Mouse (Mus musculus): ENCODE data around the gene Acvr1b. TPM values are rescaled to one million over a fixed set of nuclear protein-coding genes. Genes with fewer than 3 reads are reported as not detected.

Acvr1b gene
- polyA plus RNA-seq, 1 experiment from 2014 or later, result 22.8 TPM

GRCm38 (mm10) chr15:101238885-101239511, 65.1 kb downstream of the Acvr1b start:
- peak overlapping the region; percentile 18 for H3K4me3 ChIP-seq
- H3K36me3 ChIP-seq, result no peaks in the 10 kb centered on the region
- H3K27ac ChIP-seq (replicated peaks), result no peak overlapping the region
- no peaks in the 10 kb centered on the region; the same call in 1 of the 2 replicates for H3K27me3 ChIP-seq
- no peak overlapping the region for H3K9ac ChIP-seq (replicated peaks)
- ATAC-seq (replicated peaks), result peak; percentile 44; the same call in 1 of the 2 replicates
- 7% methylated on average over 28 of the region's 28 CpGs for WGBS
- H3K4me2 ChIP-seq (replicated peaks), result peak overlapping the region; percentile 37
- peaks cover 23% of the 10 kb centered on the region for H3K4me1 ChIP-seq
- no peaks in the 10 kb centered on the region for H3K9me3 ChIP-seq

- no peak overlapping the region for H3K4me3 ChIP-seq
- no peaks in the 10 kb centered on the region for H3K9me3 ChIP-seq
- ATAC-seq (replicated peaks), result no peak
- 61% methylated on average over 8 of the region's 8 CpGs for WGBS
- H3K9ac ChIP-seq (replicated peaks), result no peak overlapping the region
- no peak overlapping the region for H3K4me2 ChIP-seq (replicated peaks)
- H3K27me3 ChIP-seq, result no peaks in the 10 kb centered on the region; the same call in 1 of the 2 replicates
- peaks cover 18% of the 10 kb centered on the region for H3K4me1 ChIP-seq
- no peak overlapping the region for H3K27ac ChIP-seq (replicated peaks)
- no peaks in the 10 kb centered on the region for H3K36me3 ChIP-seq
These were observed 66.0 kb downstream of the Acvr1b start for GRCm38 (mm10) chr15:101239821-101240220.

GRCm38 (mm10) chr15:101240799-101241204, 66.9 kb downstream of the Acvr1b start:
- H3K4me3 ChIP-seq, result peak overlapping the region; percentile 23; the same call in 1 of the 2 replicates
- H3K4me1 ChIP-seq, result peaks cover 10% of the 10 kb centered on the region
- no peaks in the 10 kb centered on the region for H3K9me3 ChIP-seq
- 0 out of 2 replicates have a peak overlapping the region, but pooled peaks have one; percentile 5 for H3K27ac ChIP-seq (replicated peaks)
- no peaks in the 10 kb centered on the region; the same call in 1 of the 2 replicates for H3K27me3 ChIP-seq
- peak; percentile 66 for ATAC-seq (replicated peaks)
- H3K36me3 ChIP-seq, result no peaks in the 10 kb centered on the region
- 6% methylated on average over 10 of the region's 10 CpGs for WGBS
- peak overlapping the region; percentile 43 for H3K4me2 ChIP-seq (replicated peaks)
- H3K9ac ChIP-seq (replicated peaks), result no peak overlapping the region; the same call in 1 of the 2 replicates

- H3K27ac ChIP-seq (replicated peaks), result 0 out of 2 replicates have a peak overlapping the region, but pooled peaks have one; percentile 5
- 63% methylated on average over 9 of the region's 9 CpGs for WGBS
- H3K4me1 ChIP-seq, result peaks cover 12% of the 10 kb centered on the region
- no peak overlapping the region for H3K4me3 ChIP-seq
- H3K9me3 ChIP-seq, result no peaks in the 10 kb centered on the region
- no peak overlapping the region; the same call in 1 of the 2 replicates for H3K9ac ChIP-seq (replicated peaks)
- no peak for ATAC-seq (replicated peaks)
- no peaks in the 10 kb centered on the region for H3K36me3 ChIP-seq
- peak overlapping the region; percentile 43; the same call in 1 of the 2 replicates for H3K4me2 ChIP-seq (replicated peaks)
- no peaks in the 10 kb centered on the region; the same call in 1 of the 2 replicates for H3K27me3 ChIP-seq
These were observed 67.4 kb downstream of the Acvr1b start for GRCm38 (mm10) chr15:101241236-101241635.

GRCm38 (mm10) chr15:101241853-101242252, 68.0 kb downstream of the Acvr1b start:
- H3K4me3 ChIP-seq, result no peak overlapping the region
- ATAC-seq (replicated peaks), result no peak
- no peak overlapping the region for H3K4me2 ChIP-seq (replicated peaks)
- no peaks in the 10 kb centered on the region; the same call in 1 of the 2 replicates for H3K27me3 ChIP-seq
- no peak overlapping the region for H3K9ac ChIP-seq (replicated peaks)
- no peak overlapping the region for H3K27ac ChIP-seq (replicated peaks)
- no peaks in the 10 kb centered on the region for H3K9me3 ChIP-seq
- WGBS, result 79% methylated on average over 9 of the region's 9 CpGs
- no peaks in the 10 kb centered on the region for H3K36me3 ChIP-seq
- peaks cover 13% of the 10 kb centered on the region for H3K4me1 ChIP-seq

GRCm38 (mm10) chr15:101242645-101243044, 68.8 kb downstream of the Acvr1b start:
- H3K27ac ChIP-seq (replicated peaks), result no peak overlapping the region
- ATAC-seq (replicated peaks), result no peak
- no peak overlapping the region for H3K9ac ChIP-seq (replicated peaks)
- H3K4me2 ChIP-seq (replicated peaks), result no peak overlapping the region
- H3K36me3 ChIP-seq, result no peaks in the 10 kb centered on the region
- H3K4me3 ChIP-seq, result no peak overlapping the region
- peaks cover 18% of the 10 kb centered on the region for H3K4me1 ChIP-seq
- 18% methylated on average over 8 of the region's 8 CpGs for WGBS
- H3K9me3 ChIP-seq, result no peaks in the 10 kb centered on the region
- no peaks in the 10 kb centered on the region for H3K27me3 ChIP-seq

- no peak overlapping the region for H3K4me3 ChIP-seq
- 76% methylated on average over 3 of the region's 3 CpGs for WGBS
- no peak overlapping the region for H3K4me2 ChIP-seq (replicated peaks)
- H3K36me3 ChIP-seq, result no peaks in the 10 kb centered on the region
- no peaks in the 10 kb centered on the region for H3K27me3 ChIP-seq
- peaks cover 16% of the 10 kb centered on the region for H3K4me1 ChIP-seq
- no peak overlapping the region for H3K9ac ChIP-seq (replicated peaks)
- no peak overlapping the region for H3K27ac ChIP-seq (replicated peaks)
- no peaks in the 10 kb centered on the region for H3K9me3 ChIP-seq
- ATAC-seq (replicated peaks), result no peak
These were observed 70.1 kb downstream of the Acvr1b start for GRCm38 (mm10) chr15:101244012-101244411.

GRCm38 (mm10) chr15:101246231-101247154, 72.6 kb downstream of the Acvr1b start:
- WGBS, result 3% methylated on average over 55 of the region's 56 CpGs
- H3K4me3 ChIP-seq, result peak overlapping the region; percentile 52
- no peaks in the 10 kb centered on the region for H3K27me3 ChIP-seq
- peak overlapping the region; percentile 66 for H3K4me2 ChIP-seq (replicated peaks)
- peaks cover 10% of the 10 kb centered on the region for H3K4me1 ChIP-seq
- H3K27ac ChIP-seq (replicated peaks), result peak overlapping the region; percentile 83
- peak overlapping the region; percentile 59 for H3K9ac ChIP-seq (replicated peaks)
- H3K9me3 ChIP-seq, result no peaks in the 10 kb centered on the region
- peak; percentile 99 for ATAC-seq (replicated peaks)
- H3K36me3 ChIP-seq, result no peaks in the 10 kb centered on the region

- no peaks in the 10 kb centered on the region for H3K27me3 ChIP-seq
- peak overlapping the region; percentile 66 for H3K4me2 ChIP-seq (replicated peaks)
- H3K36me3 ChIP-seq, result no peaks in the 10 kb centered on the region
- H3K4me1 ChIP-seq, result peaks cover 10% of the 10 kb centered on the region
- H3K9me3 ChIP-seq, result no peaks in the 10 kb centered on the region
- 0 out of 2 replicates have a peak overlapping the region, but pooled peaks have one; percentile 83 for H3K27ac ChIP-seq (replicated peaks)
- peak overlapping the region; percentile 52; the same call in 1 of the 2 replicates for H3K4me3 ChIP-seq
- no peak overlapping the region for H3K9ac ChIP-seq (replicated peaks)
- ATAC-seq (replicated peaks), result no peak
- 88% methylated on average over 1 of the region's 1 CpGs for WGBS
These were observed 73.3 kb downstream of the Acvr1b start for GRCm38 (mm10) chr15:101247155-101247498.

- Histone ChIP-seq H3K9me3 (no peaks in the 10 kb centered on the region), H3K27me3 (no peaks in the 10 kb centered on the region), H3K9ac (replicated peaks) (no peak overlapping the region), H3K36me3 (no peaks in the 10 kb centered on the region), H3K4me2 (replicated peaks) (no peak overlapping the region), H3K4me1 (peaks cover 10% of the 10 kb centered on the region), H3K27ac (replicated peaks) (no peak overlapping the region), H3K4me3 (no peak overlapping the region)
- no peak for ATAC-seq (replicated peaks)
- WGBS, result 71% methylated on average over 5 of the region's 5 CpGs
These were observed 74.3 kb downstream of the Acvr1b start for GRCm38 (mm10) chr15:101248029-101248710.

- 89% methylated on average over 9 of the region's 9 CpGs for WGBS
These were observed 76.4 kb downstream of the Acvr1b start for GRCm38 (mm10) chr15:101250220-101250800.

More at GRCm38 (mm10) chr15:101250220-101250800, 76.4 kb downstream of the Acvr1b start:
- ATAC-seq (replicated peaks), result no peak
- Histone ChIP-seq H3K4me2 (replicated peaks) (no peak overlapping the region), H3K9me3 (no peaks in the 10 kb centered on the region), H3K4me3 (no peak overlapping the region), H3K36me3 (no peaks in the 10 kb centered on the region), H3K27me3 (no peaks in the 10 kb centered on the region), H3K9ac (replicated peaks) (no peak overlapping the region), H3K27ac (replicated peaks) (no peak overlapping the region), H3K4me1 (peaks cover 21% of the 10 kb centered on the region)
